In genomic region chr11:88650275-88650674, GRCm38 (mm10) we compare ENCODE assay signal across 8 mouse cellular contexts.
DNase-seq lines count a peak whose midpoint lies in the region; ATAC-seq lines count a peak whose summit lies in the region.

No protein-coding gene starts in this region.

- no peak overlapping the region for H3K4me3 ChIP-seq in heart, embryonic 16.5 days (ENCODE audit: low read length)
- no peak overlapping the region for H3K4me3 ChIP-seq in liver, embryonic 11.5 days (ENCODE audit: low read depth, low read length)

- DNase-seq in brain, adult 2 months (ENCODE audit: low read depth, low spot score), result peak; percentile 58
- peak; percentile 37 for DNase-seq in cerebellum, adult 8-10 months
- DNase-seq in left cerebral cortex, postnatal 25 days (ENCODE audit: low spot score in 2 of 2), result peak; percentile 30 to 52
- DNase-seq in kidney, adult 18-20 months, result no peak
- no peak for DNase-seq in liver, embryonic 11.5 days (ENCODE audit: low spot score)
- no peak for DNase-seq in gastrocnemius, postnatal 36 days

- ATAC-seq in heart, embryonic 16.5 days (replicated peaks; ENCODE audit: extremely low read depth, insufficient read depth, low FRiP score), result no peak
- no peak for ATAC-seq in liver, embryonic 11.5 days (replicated peaks; ENCODE audit: low FRiP score)
- ATAC-seq in megakaryocyte progenitor cell, adult 5-6 weeks (replicated peaks; ENCODE audit: poor library complexity), result no peak

- peak overlapping the region; percentile 37; the same call in 1 of the 2 replicates for H3K27ac ChIP-seq in heart, embryonic 16.5 days (ENCODE audit: low read length)
- H3K27ac ChIP-seq in liver, embryonic 11.5 days (ENCODE audit: low read depth, low read length), result no peak overlapping the region

- H3K36me3 ChIP-seq in heart, embryonic 16.5 days (ENCODE audit: control insufficient read depth, insufficient read depth), result no peaks in the 10 kb centered on the region
- peaks cover 5% of the 10 kb centered on the region; the same call in 1 of the 2 replicates for H3K36me3 ChIP-seq in liver, embryonic 11.5 days (ENCODE audit: control insufficient read depth, insufficient read depth, low read length)

- H3K9me3 ChIP-seq in heart, embryonic 16.5 days (replicated peaks; ENCODE audit: control insufficient read depth, low read length), result no peaks in the 10 kb centered on the region
- H3K9me3 ChIP-seq in liver, embryonic 11.5 days (ENCODE audit: control insufficient read depth, low read length), result no peaks in the 10 kb centered on the region

- no peaks in the 10 kb centered on the region for H3K27me3 ChIP-seq in heart, embryonic 16.5 days (ENCODE audit: control insufficient read depth, insufficient read depth, low read length)
- H3K27me3 ChIP-seq in liver, embryonic 11.5 days (replicated peaks; ENCODE audit: control insufficient read depth, insufficient read depth, low read length), result no peaks in the 10 kb centered on the region

- 34% methylated on average over 4 of the region's 4 CpGs for WGBS in heart, embryonic 16.5 days
- 84% methylated on average over 4 of the region's 4 CpGs for WGBS in liver, embryonic 11.5 days

- intact Hi-C loops in left cerebral cortex, postnatal 25 days (cut with DNase I), result no loop called here
- intact Hi-C loops in gastrocnemius, postnatal 36 days (cut with DNase I), result no loop called here

- no peak overlapping the region for H3K9ac ChIP-seq in heart, embryonic 16.5 days (ENCODE audit: low read length)
- no peak overlapping the region for H3K9ac ChIP-seq in liver, embryonic 11.5 days (ENCODE audit: low read depth, low read length)

- peaks cover 45% of the 10 kb centered on the region for H3K4me1 ChIP-seq in heart, embryonic 16.5 days (ENCODE audit: control insufficient read depth, insufficient read depth, low read length)
- 0 out of 2 replicates have a peak, but pooled peaks cover 12% of the 10 kb centered on the region for H3K4me1 ChIP-seq in liver, embryonic 11.5 days (replicated peaks; ENCODE audit: control insufficient read depth, insufficient read depth, low read length)

- H3K4me2 ChIP-seq in heart, embryonic 16.5 days (ENCODE audit: low read depth, low read length), result no peak overlapping the region
- no peak overlapping the region for H3K4me2 ChIP-seq in liver, embryonic 11.5 days

Comparison
In these comparisons a context has a peak if more than half of its experiments do, and no peak if none do; other contexts are left out.
1. DNase-seq: peak in brain, adult 2 months (single experiment), cerebellum, adult 8-10 months (single experiment) and left cerebral cortex, postnatal 25 days (2 of 2); none in kidney, adult 18-20 months (single experiment), liver, embryonic 11.5 days (single experiment) and gastrocnemius, postnatal 36 days (0 of 2).